8 mouse cellular contexts compared by ENCODE assay signal in genomic region chr7:92777108-92777973, GRCm38 (mm10). TPM values are rescaled to one million over a fixed set of nuclear protein-coding genes. Genes with fewer than 3 reads are reported as not detected.
A peak's percentile ranks its signal among the peaks of the same experiment; 100 is the strongest.
DNase-seq lines count a peak whose midpoint lies in the region; ATAC-seq and TF ChIP-seq lines count a peak whose summit lies in the region.

No protein-coding gene starts in this region.

- peak; percentile 47; the same call in 1 of the 2 replicates for TF ChIP-seq POLR2A in embryonic fibroblast, embryonic 13.5 days (IDR thresholded peaks at IDR 0.05; ENCODE audit: low read depth, low read length)

- peak overlapping the region; percentile 12 for H3K4me3 ChIP-seq in embryonic fibroblast, embryonic 13.5 days (ENCODE audit: insufficient read depth, low read length)
- peak overlapping the region; percentile 19; the same call in 1 of the 2 replicates for H3K4me3 ChIP-seq in heart, embryonic 11.5 days (ENCODE audit: low read depth, low read length)
- peak overlapping the region; percentile 30 for H3K4me3 ChIP-seq in limb, embryonic 12.5 days (replicated peaks)
- H3K4me3 ChIP-seq in midbrain, postnatal 0 days (ENCODE audit: low read depth, low read length), result peak overlapping the region; percentile 18

- no peak for TF ChIP-seq CTCF in embryonic fibroblast, embryonic 13.5 days (IDR thresholded peaks at IDR 0.05; ENCODE audit: borderline replicate concordance, insufficient read depth, low read length)
- TF ChIP-seq CTCF in midbrain, postnatal 0 days (IDR thresholded peaks at IDR 0.05), result no peak

- H3K27ac ChIP-seq in embryonic fibroblast, embryonic 13.5 days (ENCODE audit: insufficient read depth, low read length), result peak overlapping the region; percentile 93
- H3K27ac ChIP-seq in heart, embryonic 11.5 days (ENCODE audit: low read depth, low read length), result peak overlapping the region; percentile 55
- H3K27ac ChIP-seq in limb, embryonic 12.5 days, result peak overlapping the region; percentile 97
- peak overlapping the region; percentile 65 for H3K27ac ChIP-seq in midbrain, postnatal 0 days (ENCODE audit: low read depth, low read length)

- H3K9me3 ChIP-seq in heart, embryonic 11.5 days (replicated peaks; ENCODE audit: control insufficient read depth, low read length), result no peaks in the 10 kb centered on the region
- no peaks in the 10 kb centered on the region for H3K9me3 ChIP-seq in limb, embryonic 12.5 days
- no peaks in the 10 kb centered on the region for H3K9me3 ChIP-seq in midbrain, postnatal 0 days (ENCODE audit: low read length)

- H3K9ac ChIP-seq in heart, embryonic 11.5 days (ENCODE audit: low read depth, low read length), result peak overlapping the region; percentile 61
- peak overlapping the region; percentile 34; the same call in 1 of the 2 replicates for H3K9ac ChIP-seq in limb, embryonic 12.5 days (replicated peaks)
- H3K9ac ChIP-seq in midbrain, postnatal 0 days (replicated peaks; ENCODE audit: low read length, poor library complexity, severe bottlenecking), result peak overlapping the region; percentile 9

- WGBS in heart, embryonic 11.5 days (ENCODE audit: insufficient replicate concordance), result 31% methylated on average over 17 of the region's 17 CpGs
- 10% methylated on average over 17 of the region's 17 CpGs for WGBS in limb, embryonic 12.5 days
- 7% methylated on average over 17 of the region's 17 CpGs for WGBS in midbrain, postnatal 0 days

- peak; percentile 31; the same call in 1 of the 2 replicates for ATAC-seq in heart, embryonic 11.5 days (replicated peaks; ENCODE audit: insufficient number of reproducible peaks, low FRiP score, low TSS enrichment)
- peak; percentile 84 for ATAC-seq in limb, embryonic 12.5 days (ENCODE audit: insufficient number of reproducible peaks, insufficient read depth, low FRiP score, low TSS enrichment, low read depth)
- ATAC-seq in midbrain, postnatal 0 days (ENCODE audit: low FRiP score), result peak; percentile 70

- H3K4me1 ChIP-seq in embryonic fibroblast, embryonic 13.5 days (ENCODE audit: control insufficient read depth, insufficient read depth, low read length), result peaks cover 17% of the 10 kb centered on the region
- peaks cover 12% of the 10 kb centered on the region for H3K4me1 ChIP-seq in heart, embryonic 11.5 days (ENCODE audit: control insufficient read depth, insufficient read depth, low read length)
- H3K4me1 ChIP-seq in limb, embryonic 12.5 days (replicated peaks), result peaks cover 36% of the 10 kb centered on the region
- peaks cover 5% of the 10 kb centered on the region; the same call in 1 of the 2 replicates for H3K4me1 ChIP-seq in midbrain, postnatal 0 days (ENCODE audit: insufficient read depth, low read length)

- H3K36me3 ChIP-seq in heart, embryonic 11.5 days (ENCODE audit: control insufficient read depth, insufficient read depth, low read length), result no peaks in the 10 kb centered on the region
- H3K36me3 ChIP-seq in limb, embryonic 12.5 days, result no peaks in the 10 kb centered on the region
- no peaks in the 10 kb centered on the region for H3K36me3 ChIP-seq in midbrain, postnatal 0 days (ENCODE audit: insufficient read depth, low read length)

- peak overlapping the region; percentile 63 for H3K4me2 ChIP-seq in heart, embryonic 11.5 days
- peak overlapping the region; percentile 62 for H3K4me2 ChIP-seq in limb, embryonic 12.5 days
- H3K4me2 ChIP-seq in midbrain, postnatal 0 days (ENCODE audit: low read depth, low read length, poor library complexity, severe bottlenecking), result peak overlapping the region; percentile 46

- H3K27me3 ChIP-seq in heart, embryonic 11.5 days (ENCODE audit: control insufficient read depth, insufficient read depth, low read length), result no peaks in the 10 kb centered on the region
- H3K27me3 ChIP-seq in limb, embryonic 12.5 days, result no peaks in the 10 kb centered on the region
- no peaks in the 10 kb centered on the region for H3K27me3 ChIP-seq in midbrain, postnatal 0 days (ENCODE audit: insufficient read depth, low read length)

- peak; percentile 59 for DNase-seq in layer of hippocampus, adult 11-12 months (ENCODE audit: low spot score)
- DNase-seq in layer of hippocampus, adult 9-10 months (ENCODE audit: low spot score), result no peak
- DNase-seq in kidney, adult 9 months, result peak; percentile 22
- peak; percentile 57 for DNase-seq in midbrain, postnatal 0 days (ENCODE audit: low spot score)
- DNase-seq in c-Kit-positive CD71-positive TER-119-positive erythroid progenitor cells, embryonic 14.5 days (ENCODE audit: low spot score), result no peak

RNA-seq across cellular contexts. Expression of gene Rab30, which starts 35.9 kb away (rescaled TPM):
- polyA plus RNA-seq in embryonic fibroblast, embryonic 13.5 days (2011; ENCODE audit: insufficient read length, low read depth, missing spikeins), result 38.7 and 45.6 TPM in 2 replicates
- 8.3 and 8.9 TPM in 2 replicates for polyA plus RNA-seq in heart, embryonic 11.5 days (2014; fragmentation: Nextera tagmentation; extraction: Ambion mirVana)
- polyA plus RNA-seq in limb, embryonic 12.5 days (2016; fragmentation: Nextera tagmentation; extraction: Ambion mirVana), result 11.8 and 18.0 TPM in 2 replicates
- total RNA-seq in midbrain, postnatal 0 days (2014; rRNA removed), result 37.2 and 44.7 TPM in 2 replicates
- polyA plus RNA-seq in midbrain, postnatal 0 days (2015; fragmentation: Nextera tagmentation; extraction: Ambion mirVana), result 13.6 and 18.5 TPM in 2 replicates

Comparison
In these comparisons a context has a peak if more than half of its experiments do, and no peak if none do; other contexts are left out.
1. DNase-seq: peak in layer of hippocampus, adult 11-12 months (single experiment), kidney, adult 9 months (single experiment) and midbrain, postnatal 0 days (single experiment); none in layer of hippocampus, adult 9-10 months (single experiment) and c-Kit-positive CD71-positive TER-119-positive erythroid progenitor cells, embryonic 14.5 days (single experiment).
2. ATAC-seq: peak in every context shown above with its lines; median percentile 84 in limb, embryonic 12.5 days; 70 in midbrain, postnatal 0 days; 31 in heart, embryonic 11.5 days.
3. H3K9ac ChIP-seq: peak in every context shown above with its lines; median percentile 61 in heart, embryonic 11.5 days; 34 in limb, embryonic 12.5 days; 9 in midbrain, postnatal 0 days.
4. Peak in every context shown above with its lines, with median percentiles within 50 percentile points of each other: H3K27ac ChIP-seq, H3K4me3 ChIP-seq and H3K4me2 ChIP-seq.